Mouse (Mus musculus): ENCODE measurements at regions not wholly inside any gene's neighbourhood (a gene's known extent, or its start where the extent isn't known, plus 50 kb on each side); places are given as distances from the start of the nearest gene placed in this dataset.
"Not testable (repeated sequence)": the region's sequence is repeated elsewhere in the genome, so short reads cannot be mapped to it uniquely, and the experiment has no call there.

- DNase-seq (ENCODE audit: low read depth, low spot score): no peak
These were observed 72.8 kb upstream of the Ugt8a start for GRCm38 (mm10) chr3:126011269-126011668.

GRCm38 (mm10) chr3:126016166-126016565 is 77.7 kb upstream of the Ugt8a start:
- DNase-seq (ENCODE audit: low read depth, low spot score): no peak

- no peak for DNase-seq (ENCODE audit: low read depth, low spot score)
These were observed 105.9 kb upstream of the Ugt8a start for GRCm38 (mm10) chr3:126044327-126044726.

GRCm38 (mm10) chr3:126044861-126045260 is 106.4 kb upstream of the Ugt8a start:
- DNase-seq (ENCODE audit: low read depth, low spot score): peak; percentile 22

- DNase-seq (ENCODE audit: low read depth, low spot score): peak; percentile 39
These were observed 107.8 kb upstream of the Ugt8a start for GRCm38 (mm10) chr3:126045992-126046786.

- no peak for DNase-seq (ENCODE audit: low read depth, low spot score)
These were observed 120.2 kb upstream of the Ugt8a start for GRCm38 (mm10) chr3:126058585-126058984.

GRCm38 (mm10) chr3:126105086-126105485 is 166.7 kb upstream of the Ugt8a start:
- DNase-seq (ENCODE audit: low read depth, low spot score): no peak

- DNase-seq (ENCODE audit: low read depth, low spot score): no peak
These were observed 171.0 kb upstream of the Ugt8a start for GRCm38 (mm10) chr3:126109371-126109770.

GRCm38 (mm10) chr3:126117849-126118248 is 179.4 kb upstream of the Ugt8a start:
- DNase-seq (ENCODE audit: low read depth, low spot score): no peak

GRCm38 (mm10) chr3:126122323-126123259 is 184.2 kb upstream of the Ugt8a start:
- no peak for DNase-seq (ENCODE audit: low read depth, low spot score)

- no peak for DNase-seq (ENCODE audit: low read depth, low spot score)
These were observed 196.9 kb upstream of the Arsj start for GRCm38 (mm10) chr3:126166542-126166941.

- peak; percentile 22 for DNase-seq (ENCODE audit: low read depth, low spot score)
These were observed 154.5 kb upstream of the Arsj start for GRCm38 (mm10) chr3:126209024-126209423.

GRCm38 (mm10) chr3:126210226-126210625 is 153.3 kb upstream of the Arsj start:
- no peak for DNase-seq (ENCODE audit: low read depth, low spot score)

GRCm38 (mm10) chr3:126227575-126227974 is 135.9 kb upstream of the Arsj start:
- no peak for DNase-seq (ENCODE audit: low read depth, low spot score)

GRCm38 (mm10) chr3:126245834-126246233 is 117.7 kb upstream of the Arsj start:
- peak; percentile 26 for DNase-seq (ENCODE audit: low read depth, low spot score)

GRCm38 (mm10) chr3:126261270-126261669 is 102.2 kb upstream of the Arsj start:
- DNase-seq (ENCODE audit: low read depth, low spot score): no peak

- not testable (repeated sequence) for DNase-seq (ENCODE audit: low read depth, low spot score)
These were observed 91.5 kb upstream of the Arsj start for GRCm38 (mm10) chr3:126272027-126272426.

- DNase-seq (ENCODE audit: low read depth, low spot score): no peak
These were observed 89.9 kb upstream of the Arsj start for GRCm38 (mm10) chr3:126273566-126273965.

- DNase-seq (ENCODE audit: low read depth, low spot score): peak; percentile 26
These were observed 87.3 kb upstream of the Arsj start for GRCm38 (mm10) chr3:126276008-126276700.

GRCm38 (mm10) chr3:126284294-126285090 is 79.0 kb upstream of the Arsj start:
- no peak for DNase-seq (ENCODE audit: low read depth, low spot score)

GRCm38 (mm10) chr3:126292259-126292658 is 71.2 kb upstream of the Arsj start:
- DNase-seq (ENCODE audit: low read depth, low spot score): no peak

All from telencephalon, adult 2 months (tissue).